Mouse (Mus musculus): ENCODE results near the gene Srsf5.
"Not testable (repeated sequence)": the region's sequence is repeated elsewhere in the genome, so short reads cannot be mapped to it uniquely, and the experiment has no call there.

Gene Srsf5

DNA sequence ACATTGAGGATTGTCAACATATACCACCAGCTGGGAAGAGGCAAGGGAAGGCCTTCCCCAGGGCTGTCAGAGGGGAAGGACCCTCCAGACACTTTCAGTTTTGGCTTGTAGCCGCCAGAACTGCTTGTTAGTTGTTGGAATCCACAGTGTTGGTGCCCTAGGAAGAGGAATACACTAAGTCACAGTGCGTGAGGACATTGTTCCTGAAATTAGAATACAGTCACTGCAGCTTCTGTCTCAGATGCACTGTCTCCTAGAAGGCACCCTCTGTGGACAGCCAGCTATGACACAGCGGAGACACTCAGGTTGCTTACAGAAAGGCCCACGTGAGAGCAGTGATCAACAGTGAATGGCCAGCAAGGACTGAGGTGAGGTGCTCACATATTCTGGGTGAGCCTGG, 6.1 kb upstream of the Srsf5 start:
- H3K27me3 ChIP-seq (ENCODE audit: insufficient read depth, low read length): no peaks in the 10 kb centered on the region
- TF ChIP-seq NANOG (IDR thresholded peaks at IDR 0.05; ENCODE audit: borderline replicate concordance, low read length): no peak
- TF ChIP-seq POU5F1 (IDR thresholded peaks at IDR 0.05; ENCODE audit: borderline replicate concordance, low read length): no peak
- no peak for TF ChIP-seq CTCF (conservative IDR thresholded peaks at IDR 0.05; ENCODE audit: low read length)
- peaks cover 3% of the 10 kb centered on the region; the same call in 1 of the 2 replicates for H3K9me3 ChIP-seq (ENCODE audit: low read length)
- H3K36me3 ChIP-seq (ENCODE audit: insufficient read depth, low read length): no peaks in the 10 kb centered on the region
- peaks cover 17% of the 10 kb centered on the region for H3K4me1 ChIP-seq (replicated peaks; ENCODE audit: low read depth, low read length)
- no peak overlapping the region for H3K4me3 ChIP-seq (replicated peaks; ENCODE audit: low read length)

DNA sequence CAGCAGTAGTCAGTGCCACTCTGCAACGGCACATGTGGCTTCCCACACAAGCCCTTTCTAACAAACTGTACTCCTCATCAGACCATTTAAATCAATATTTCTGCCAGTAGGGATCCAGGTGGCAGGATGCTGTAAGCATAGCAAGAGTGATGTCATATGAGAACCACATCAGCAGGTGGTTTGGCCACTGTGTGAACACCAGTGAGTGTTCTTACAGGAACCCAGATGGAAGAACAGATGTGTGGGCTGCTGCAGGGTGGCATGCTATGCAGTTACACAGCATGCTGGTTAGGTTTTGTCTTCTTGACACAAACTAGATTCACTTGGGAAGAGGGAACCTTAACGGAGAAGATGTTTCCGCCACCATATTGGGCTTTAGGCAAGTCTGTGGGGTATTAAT, 3.4 kb upstream of the Srsf5 start:
- Histone ChIP-seq H3K9me3 (ENCODE audit: low read length) (peaks cover 3% of the 10 kb centered on the region; the same call in 1 of the 2 replicates), H3K36me3 (ENCODE audit: insufficient read depth, low read length) (peaks cover 7% of the 10 kb centered on the region), H3K4me1 (replicated peaks; ENCODE audit: low read depth, low read length) (peaks cover 22% of the 10 kb centered on the region), H3K27me3 (ENCODE audit: insufficient read depth, low read length) (no peaks in the 10 kb centered on the region), H3K4me3 (replicated peaks; ENCODE audit: low read length) (no peak overlapping the region)
- TF ChIP-seq POU5F1 (IDR thresholded peaks at IDR 0.05; ENCODE audit: borderline replicate concordance, low read length) (no peak), NANOG (IDR thresholded peaks at IDR 0.05; ENCODE audit: borderline replicate concordance, low read length) (no peak), CTCF (conservative IDR thresholded peaks at IDR 0.05; ENCODE audit: low read length) (no peak)

DNA sequence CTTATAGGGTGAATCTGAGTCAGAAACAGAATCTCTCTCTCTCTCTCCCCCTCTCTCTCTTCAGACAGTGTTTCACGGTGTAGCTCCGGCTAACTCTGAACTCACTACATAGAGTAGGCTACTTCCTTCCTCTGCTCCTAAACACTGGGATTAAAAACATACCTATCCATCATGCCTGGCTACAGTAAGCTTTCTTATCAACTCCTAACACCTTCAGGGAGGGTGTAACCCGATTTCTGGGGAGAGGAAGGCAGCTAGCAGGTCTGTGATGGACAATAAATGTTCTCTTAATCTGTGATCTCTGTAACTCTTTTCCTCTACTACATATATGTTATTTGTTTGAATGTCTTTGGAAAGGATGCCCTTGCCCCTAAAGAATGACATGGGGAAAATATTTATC, 1.9 kb upstream of the Srsf5 start:
- TF ChIP-seq POU5F1 (IDR thresholded peaks at IDR 0.05; ENCODE audit: borderline replicate concordance, low read length) (no peak), CTCF (conservative IDR thresholded peaks at IDR 0.05; ENCODE audit: low read length) (no peak)
- Histone ChIP-seq H3K9me3 (ENCODE audit: low read length) (peaks cover 3% of the 10 kb centered on the region; the same call in 1 of the 2 replicates), H3K4me1 (replicated peaks; ENCODE audit: low read depth, low read length) (peaks cover 34% of the 10 kb centered on the region), H3K27me3 (ENCODE audit: insufficient read depth, low read length) (no peaks in the 10 kb centered on the region), H3K36me3 (ENCODE audit: insufficient read depth, low read length) (peaks cover 22% of the 10 kb centered on the region), H3K4me3 (replicated peaks; ENCODE audit: low read length) (no peak overlapping the region)

DNA sequence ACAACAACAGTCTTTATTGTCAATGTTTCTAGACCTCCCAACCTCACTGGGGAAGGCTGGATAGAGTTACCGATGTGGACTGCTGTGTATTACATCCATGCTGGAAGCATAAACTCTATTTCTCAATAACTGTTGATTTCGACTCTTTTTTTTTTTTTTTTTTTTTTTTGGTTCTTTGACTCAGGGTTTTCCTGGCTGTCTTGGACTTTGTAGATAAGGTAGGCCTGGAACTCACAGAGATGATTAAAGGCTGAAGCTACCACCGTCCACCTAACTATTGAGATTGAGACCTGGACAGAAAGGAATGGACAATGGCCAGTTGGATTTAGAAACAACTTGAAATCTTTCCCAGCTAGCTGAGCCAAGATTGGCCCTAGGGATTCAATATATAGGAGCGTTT, 1.1 kb upstream of the Srsf5 start:
- peaks cover 3% of the 10 kb centered on the region; the same call in 1 of the 2 replicates for H3K9me3 ChIP-seq (ENCODE audit: low read length)
- H3K36me3 ChIP-seq (ENCODE audit: insufficient read depth, low read length): peaks cover 29% of the 10 kb centered on the region
- TF ChIP-seq POU5F1 (IDR thresholded peaks at IDR 0.05; ENCODE audit: borderline replicate concordance, low read length): no peak
- no peak for TF ChIP-seq CTCF (conservative IDR thresholded peaks at IDR 0.05; ENCODE audit: low read length)
- TF ChIP-seq NANOG (IDR thresholded peaks at IDR 0.05; ENCODE audit: borderline replicate concordance, low read length): no peak
- H3K27me3 ChIP-seq (ENCODE audit: insufficient read depth, low read length): no peaks in the 10 kb centered on the region
- H3K4me3 ChIP-seq (replicated peaks; ENCODE audit: low read length): peak overlapping the region; percentile 94
- H3K4me1 ChIP-seq (replicated peaks; ENCODE audit: low read depth, low read length): peaks cover 35% of the 10 kb centered on the region

DNA sequence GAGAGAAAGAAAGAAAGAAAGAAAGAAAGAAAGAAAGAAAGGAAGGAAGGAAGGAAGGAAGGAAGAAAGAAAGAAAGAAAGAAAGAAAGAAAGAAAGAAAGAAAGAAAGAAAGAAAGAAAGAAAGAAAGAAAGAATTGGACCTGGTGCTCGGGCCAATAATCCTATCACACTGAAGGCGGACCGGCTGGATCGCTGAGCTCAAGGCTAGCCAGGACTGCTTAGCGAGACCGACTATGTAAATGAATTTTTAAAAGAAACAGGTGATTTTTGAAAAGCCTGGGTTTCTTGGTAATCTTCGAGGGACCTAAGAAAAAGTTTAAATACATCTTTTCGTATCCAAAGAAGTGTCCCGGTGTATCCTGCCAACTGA, 356 bp upstream of the Srsf5 start:
- peak overlapping the region; percentile 94 for H3K4me3 ChIP-seq (replicated peaks; ENCODE audit: low read length)

DNA sequence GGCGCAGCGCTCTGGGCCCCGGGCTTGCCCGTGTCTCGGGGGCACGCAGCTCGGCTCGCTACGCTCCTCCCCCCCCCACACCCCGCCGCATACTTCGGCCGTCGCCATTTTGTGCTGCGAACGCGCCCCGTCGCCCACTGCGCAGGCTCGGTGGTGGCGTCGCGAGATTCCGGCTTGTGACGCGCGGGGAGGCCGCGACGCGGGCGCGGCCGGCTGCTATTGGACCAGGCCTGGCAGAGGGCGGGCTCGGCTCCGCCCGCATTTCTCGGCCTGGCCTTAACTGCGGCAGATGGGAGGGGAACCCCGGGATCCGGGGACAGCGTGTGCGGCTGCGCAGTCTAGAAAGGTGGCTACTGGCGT, 672 bp downstream of the Srsf5 start:
- no peaks in the 10 kb centered on the region for H3K27me3 ChIP-seq (ENCODE audit: insufficient read depth, low read length)
- no peak for TF ChIP-seq NANOG (IDR thresholded peaks at IDR 0.05; ENCODE audit: borderline replicate concordance, low read length)
- H3K4me1 ChIP-seq (replicated peaks; ENCODE audit: low read depth, low read length): peaks cover 47% of the 10 kb centered on the region
- peaks cover 46% of the 10 kb centered on the region for H3K36me3 ChIP-seq (ENCODE audit: insufficient read depth, low read length)
- peaks cover 3% of the 10 kb centered on the region; the same call in 1 of the 2 replicates for H3K9me3 ChIP-seq (ENCODE audit: low read length)
- H3K4me3 ChIP-seq (replicated peaks; ENCODE audit: low read length): peak overlapping the region; percentile 94

More for the DNA sequence above, 356 bp upstream of the Srsf5 start:
- H3K36me3 ChIP-seq (ENCODE audit: insufficient read depth, low read length): peaks cover 37% of the 10 kb centered on the region
- H3K27me3 ChIP-seq (ENCODE audit: insufficient read depth, low read length); H3K9me3 ChIP-seq (ENCODE audit: low read length): not testable (repeated sequence)
- peaks cover 39% of the 10 kb centered on the region for H3K4me1 ChIP-seq (replicated peaks; ENCODE audit: low read depth, low read length)

DNA sequence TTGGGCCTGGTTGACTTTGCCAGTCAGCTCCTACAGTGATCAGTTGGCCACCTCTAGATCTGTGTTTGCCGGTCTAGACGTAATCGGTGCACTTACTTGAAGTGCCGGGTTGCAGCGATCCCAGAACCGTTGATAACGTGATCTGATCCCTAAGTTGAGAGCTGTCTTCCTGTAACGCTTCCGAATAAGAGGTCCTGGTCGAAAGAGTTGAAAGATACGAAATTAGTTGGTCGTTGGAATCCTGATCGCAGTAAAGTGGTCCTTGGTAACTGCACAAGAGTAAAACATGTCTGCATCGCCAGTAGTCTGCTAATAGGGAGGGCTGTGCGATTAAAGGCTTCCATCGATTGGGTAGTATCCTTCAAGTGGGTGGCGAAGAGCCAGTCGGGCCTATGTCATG, 2.9 kb downstream of the Srsf5 start:
- Histone ChIP-seq H3K27me3 (ENCODE audit: insufficient read depth, low read length) (no peaks in the 10 kb centered on the region), H3K9me3 (ENCODE audit: low read length) (no peaks in the 10 kb centered on the region), H3K36me3 (ENCODE audit: insufficient read depth, low read length) (peaks cover 68% of the 10 kb centered on the region), H3K4me1 (replicated peaks; ENCODE audit: low read depth, low read length) (peaks cover 64% of the 10 kb centered on the region), H3K4me3 (replicated peaks; ENCODE audit: low read length) (peak overlapping the region; percentile 94)
- no peak for TF ChIP-seq CTCF (conservative IDR thresholded peaks at IDR 0.05; ENCODE audit: low read length)
- no peak for TF ChIP-seq NANOG (IDR thresholded peaks at IDR 0.05; ENCODE audit: borderline replicate concordance, low read length)
- TF ChIP-seq POU5F1 (IDR thresholded peaks at IDR 0.05; ENCODE audit: borderline replicate concordance, low read length): no peak

DNA sequence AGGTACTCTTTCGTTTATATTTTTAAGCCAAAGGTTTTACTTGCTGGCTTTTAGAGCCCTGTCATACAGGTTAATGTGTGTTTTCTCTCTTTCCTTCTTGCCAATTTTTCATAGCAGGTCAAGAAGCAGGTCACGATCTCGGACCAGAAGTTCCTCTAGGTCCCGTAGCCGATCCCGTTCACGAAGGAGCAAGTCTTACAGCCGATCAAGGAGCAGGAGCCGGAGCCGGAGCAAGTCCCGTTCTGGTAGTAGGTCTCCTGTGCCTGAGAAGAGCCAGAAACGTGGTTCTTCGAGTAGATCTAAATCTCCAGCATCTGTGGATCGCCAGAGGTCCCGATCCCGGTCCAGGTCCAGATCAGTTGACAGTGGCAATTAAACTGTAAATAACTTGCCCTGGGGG, 4.3 kb downstream of the Srsf5 start:
- H3K27me3 ChIP-seq (ENCODE audit: insufficient read depth, low read length); H3K9me3 ChIP-seq (ENCODE audit: low read length): not testable (repeated sequence)
- Histone ChIP-seq H3K4me3 (replicated peaks; ENCODE audit: low read length) (peak overlapping the region; percentile 94), H3K4me1 (replicated peaks; ENCODE audit: low read depth, low read length) (peaks cover 69% of the 10 kb centered on the region), H3K36me3 (ENCODE audit: insufficient read depth, low read length) (peaks cover 82% of the 10 kb centered on the region)

DNA sequence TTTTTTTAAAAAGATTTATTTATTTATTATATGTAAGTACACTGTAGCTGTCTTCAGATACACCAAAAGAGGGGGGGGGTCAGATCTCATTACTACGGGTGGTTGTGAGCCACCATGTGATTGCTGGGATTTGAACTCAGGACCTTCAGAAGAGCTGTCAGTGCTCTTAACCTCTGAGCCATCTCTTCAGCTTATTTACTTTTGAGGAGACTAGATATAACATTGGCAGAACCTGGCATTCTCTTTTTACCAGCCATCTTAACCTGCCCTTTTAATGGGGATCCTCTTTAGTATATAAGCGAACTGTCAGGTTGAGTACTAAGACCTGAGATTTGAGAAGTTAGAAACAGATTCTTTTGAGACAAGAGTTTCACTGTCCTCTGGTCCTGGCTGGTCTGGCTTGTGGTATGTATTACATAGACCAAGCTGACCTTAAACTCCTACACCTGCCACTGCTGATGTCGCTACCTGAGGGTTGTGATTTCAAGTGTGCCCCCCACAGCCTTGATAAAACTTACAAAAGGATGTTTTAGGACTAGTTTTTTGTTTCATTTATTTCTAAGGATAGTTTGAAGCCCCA, 6.4 kb downstream of the Srsf5 start:
- no peaks in the 10 kb centered on the region for H3K9me3 ChIP-seq (ENCODE audit: low read length)

More for the DNA sequence above, 6.4 kb downstream of the Srsf5 start:
- peaks cover 81% of the 10 kb centered on the region for H3K4me1 ChIP-seq (replicated peaks; ENCODE audit: low read depth, low read length)
- H3K27me3 ChIP-seq (ENCODE audit: insufficient read depth, low read length): no peaks in the 10 kb centered on the region
- no peak for TF ChIP-seq POU5F1 (IDR thresholded peaks at IDR 0.05; ENCODE audit: borderline replicate concordance, low read length)
- no peak for TF ChIP-seq NANOG (IDR thresholded peaks at IDR 0.05; ENCODE audit: borderline replicate concordance, low read length)
- TF ChIP-seq CTCF (conservative IDR thresholded peaks at IDR 0.05; ENCODE audit: low read length): no peak
- 0 out of 2 replicates have a peak overlapping the region, but pooled peaks have one; percentile 20 for H3K4me3 ChIP-seq (replicated peaks; ENCODE audit: low read length)
- H3K36me3 ChIP-seq (ENCODE audit: insufficient read depth, low read length): peaks cover 97% of the 10 kb centered on the region

All from E14TG2a.4 (cell line).